Mouse (Mus musculus): ENCODE data around the gene Sema3b. TPM values are rescaled to one million over a fixed set of nuclear protein-coding genes. Genes with fewer than 3 reads are reported as not detected.
A peak's percentile ranks its signal among the peaks of the same experiment; 100 is the strongest.
"Not testable (repeated sequence)": the region's sequence is repeated elsewhere in the genome, so short reads cannot be mapped to it uniquely, and the experiment has no call there.

Sema3b gene
- polyA plus RNA-seq, 1 experiment from 2014 or later, result 4.6 TPM

GRCm38 (mm10) chr9:107580501-107581317 is 28.3 kb downstream of the Sema3b start, which contains the start of gene Hyal3:
TSS of gene Hyal3 (plus strand) at chr9:107580818.
- peak within 1 kb of the TSS; percentile 60 for H3K4me3 ChIP-seq
- H3K4me1 ChIP-seq (replicated peaks), result peaks cover 31% of the 10 kb centered on the region
- peak within 1 kb of the TSS; percentile 92 for H3K4me2 ChIP-seq
- H3K9ac ChIP-seq, result peak within 1 kb of the TSS; percentile 54
- peak within 1 kb of the TSS; percentile 82 for H3K27ac ChIP-seq (replicated peaks)
- no peaks in the 10 kb centered on the region for H3K36me3 ChIP-seq
- under 1% methylated on average over 32 of the region's 32 CpGs for WGBS
- no peaks in the 10 kb centered on the region for H3K27me3 ChIP-seq
- peak; percentile 76 for ATAC-seq (ENCODE audit: low FRiP score, low read depth)
- no peaks in the 10 kb centered on the region for H3K9me3 ChIP-seq

- peaks cover 9% of the 10 kb centered on the region for H3K36me3 ChIP-seq
- 89% methylated on average over 14 of the region's 14 CpGs for WGBS
- H3K9me3 ChIP-seq, result no peaks in the 10 kb centered on the region
- H3K4me3 ChIP-seq, result no peak overlapping the region
- H3K27me3 ChIP-seq, result no peaks in the 10 kb centered on the region
- peaks cover 31% of the 10 kb centered on the region for H3K4me1 ChIP-seq (replicated peaks)
- H3K27ac ChIP-seq (replicated peaks), result no peak overlapping the region
- peak overlapping the region; percentile 92; the same call in 1 of the 2 replicates for H3K4me2 ChIP-seq
- no peak for ATAC-seq (ENCODE audit: low FRiP score, low read depth)
- no peak overlapping the region for H3K9ac ChIP-seq
Observed at GRCm38 (mm10) chr9:107579023-107579900, 29.8 kb downstream of the Sema3b start.

- H3K9ac ChIP-seq, result no peak within 1 kb of the TSS
Observed at GRCm38 (mm10) chr9:107578587-107578986, 30.4 kb downstream of the Sema3b start, which contains the start of gene Naa80. TSS of gene Naa80 (plus strand) at chr9:107578887.

GRCm38 (mm10) chr9:107577871-107578270 is 31.2 kb downstream of the Sema3b start:
- Histone ChIP-seq H3K27me3 (no peaks in the 10 kb centered on the region), H3K9ac (no peak overlapping the region), H3K27ac (replicated peaks) (no peak overlapping the region), H3K9me3 (no peaks in the 10 kb centered on the region), H3K4me1 (replicated peaks) (peaks cover 31% of the 10 kb centered on the region), H3K36me3 (peaks cover 18% of the 10 kb centered on the region), H3K4me2 (no peak overlapping the region), H3K4me3 (no peak overlapping the region)
- no peak for ATAC-seq (ENCODE audit: low FRiP score, low read depth)
- 94% methylated on average over 10 of the region's 10 CpGs for whole genome bisulfite sequencing

More at GRCm38 (mm10) chr9:107578587-107578986, 30.4 kb downstream of the Sema3b start, which contains the start of gene Naa80:
- no peaks in the 10 kb centered on the region for H3K27me3 ChIP-seq
- ATAC-seq (ENCODE audit: low FRiP score, low read depth), result no peak
- peak within 1 kb of the TSS; percentile 92; the same call in 1 of the 2 replicates for H3K4me2 ChIP-seq
- H3K4me1 ChIP-seq (replicated peaks), result peaks cover 31% of the 10 kb centered on the region
- peaks cover 12% of the 10 kb centered on the region for H3K36me3 ChIP-seq
- no peak within 1 kb of the TSS for H3K4me3 ChIP-seq
- 92% methylated on average over 3 of the region's 3 CpGs for WGBS
- H3K9me3 ChIP-seq, result no peaks in the 10 kb centered on the region
- H3K27ac ChIP-seq (replicated peaks), result no peak within 1 kb of the TSS

- Histone ChIP-seq H3K9ac (no peak within 1 kb of the TSS), H3K4me2 (peak within 1 kb of the TSS; percentile 45), H3K27me3 (no peaks in the 10 kb centered on the region), H3K4me1 (replicated peaks) (peaks cover 29% of the 10 kb centered on the region), H3K36me3 (peaks cover 24% of the 10 kb centered on the region), H3K27ac (replicated peaks) (peak within 1 kb of the TSS; percentile 54), H3K9me3 (no peaks in the 10 kb centered on the region), H3K4me3 (peak within 1 kb of the TSS; percentile 18)
- 27% methylated on average over 16 of the region's 16 CpGs for WGBS
- peak; percentile 54 for ATAC-seq (ENCODE audit: low FRiP score, low read depth)
Observed at GRCm38 (mm10) chr9:107576357-107577107, 32.5 kb downstream of the Sema3b start, which contains the start of gene Hyal1. TSS of gene Hyal1 (plus strand) at chr9:107576927.

GRCm38 (mm10) chr9:107575579-107576356 is 33.3 kb downstream of the Sema3b start:
- ATAC-seq (ENCODE audit: low FRiP score, low read depth), result no peak
- Histone ChIP-seq H3K4me2 (no peak overlapping the region), H3K9ac (no peak overlapping the region), H3K9me3 (no peaks in the 10 kb centered on the region), H3K4me3 (no peak overlapping the region), H3K27ac (replicated peaks) (peak overlapping the region; percentile 9; the same call in 1 of the 2 replicates), H3K27me3 (no peaks in the 10 kb centered on the region), H3K36me3 (peaks cover 24% of the 10 kb centered on the region), H3K4me1 (replicated peaks) (peaks cover 30% of the 10 kb centered on the region)
- 87% methylated on average over 14 of the region's 14 CpGs for WGBS

GRCm38 (mm10) chr9:107573774-107574173 is 35.3 kb downstream of the Sema3b start:
- WGBS, result 83% methylated on average over 6 of the region's 6 CpGs
- H3K27me3 ChIP-seq; H3K9me3 ChIP-seq; H3K4me3 ChIP-seq; ATAC-seq (ENCODE audit: low FRiP score, low read depth); H3K27ac ChIP-seq (replicated peaks); H3K4me2 ChIP-seq; H3K9ac ChIP-seq: not testable (repeated sequence)
- peaks cover 28% of the 10 kb centered on the region for H3K4me1 ChIP-seq (replicated peaks)
- H3K36me3 ChIP-seq, result peaks cover 24% of the 10 kb centered on the region

GRCm38 (mm10) chr9:107572327-107572662 is 36.7 kb downstream of the Sema3b start:
- 100% methylated on average over 2 of the region's 2 CpGs for WGBS
- Histone ChIP-seq H3K4me2 (no peak overlapping the region), H3K4me1 (replicated peaks) (peaks cover 37% of the 10 kb centered on the region), H3K36me3 (peaks cover 24% of the 10 kb centered on the region), H3K27me3 (no peaks in the 10 kb centered on the region), H3K27ac (replicated peaks) (no peak overlapping the region), H3K9ac (no peak overlapping the region), H3K9me3 (no peaks in the 10 kb centered on the region), H3K4me3 (no peak overlapping the region)
- ATAC-seq (ENCODE audit: low FRiP score, low read depth), result no peak

- no peaks in the 10 kb centered on the region for H3K27me3 ChIP-seq
- ATAC-seq (ENCODE audit: low FRiP score, low read depth), result no peak
Observed at GRCm38 (mm10) chr9:107571534-107572326, 37.3 kb downstream of the Sema3b start.

GRCm38 (mm10) chr9:107570845-107571244 is 38.2 kb downstream of the Sema3b start:
- Histone ChIP-seq H3K9ac (peak overlapping the region; percentile 88; the same call in 1 of the 2 replicates), H3K4me1 (replicated peaks) (peaks cover 42% of the 10 kb centered on the region), H3K4me3 (peak overlapping the region; percentile 82), H3K36me3 (peaks cover 24% of the 10 kb centered on the region), H3K9me3 (no peaks in the 10 kb centered on the region), H3K27me3 (no peaks in the 10 kb centered on the region), H3K4me2 (peak overlapping the region; percentile 85), H3K27ac (replicated peaks) (no peak overlapping the region)
- WGBS, result 94% methylated on average over 21 of the region's 21 CpGs
- no peak for ATAC-seq (ENCODE audit: low FRiP score, low read depth)

More at GRCm38 (mm10) chr9:107571534-107572326, 37.3 kb downstream of the Sema3b start:
- Histone ChIP-seq H3K4me3 (no peak overlapping the region), H3K36me3 (peaks cover 24% of the 10 kb centered on the region), H3K9ac (no peak overlapping the region), H3K4me1 (replicated peaks) (peaks cover 40% of the 10 kb centered on the region), H3K9me3 (no peaks in the 10 kb centered on the region), H3K4me2 (no peak overlapping the region), H3K27ac (replicated peaks) (no peak overlapping the region)
- WGBS, result 93% methylated on average over 22 of the region's 22 CpGs
